Mouse (Mus musculus): ENCODE results near the gene Rc3h1. TPM values are rescaled to one million over a fixed set of nuclear protein-coding genes. Genes with fewer than 3 reads are reported as not detected.

Gene Rc3h1
- polyA plus RNA-seq (2014; fragmentation: Illumina TruSeq; extraction: RNeasy Lipid Tissue Mini Kit (QIAGEN cat#74804); ENCODE audit: low read depth, low replicate concordance): 11.9 TPM

DNA sequence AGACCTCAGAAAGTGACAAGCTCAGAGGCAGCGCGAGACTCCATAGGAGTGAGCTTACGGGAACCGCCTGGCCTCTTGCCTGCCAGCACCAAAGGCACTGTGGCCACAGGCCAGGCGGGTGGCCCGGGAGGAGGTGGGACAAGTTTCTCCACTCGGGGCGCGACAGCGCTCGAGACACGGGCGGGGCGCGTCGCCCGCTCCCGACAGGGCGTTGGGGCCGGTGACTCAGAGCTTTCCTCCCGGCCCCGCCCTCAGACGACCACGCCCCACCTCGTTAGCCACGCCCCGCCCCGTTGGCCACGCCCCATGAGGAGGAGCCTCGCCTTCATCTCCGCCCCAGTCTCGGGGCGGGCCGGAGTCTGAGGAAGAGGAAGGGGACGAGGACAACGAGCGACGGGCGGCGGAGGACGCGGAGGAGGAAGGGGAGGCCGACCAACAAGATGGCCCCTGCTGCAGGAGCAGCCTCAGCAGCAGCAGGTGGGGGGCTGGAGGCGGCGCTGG, at the start of gene Rc3h1:
TSS of gene Rc3h1 (plus strand) at position 362 of the 501 bp plus-strand sequence.

DNA sequence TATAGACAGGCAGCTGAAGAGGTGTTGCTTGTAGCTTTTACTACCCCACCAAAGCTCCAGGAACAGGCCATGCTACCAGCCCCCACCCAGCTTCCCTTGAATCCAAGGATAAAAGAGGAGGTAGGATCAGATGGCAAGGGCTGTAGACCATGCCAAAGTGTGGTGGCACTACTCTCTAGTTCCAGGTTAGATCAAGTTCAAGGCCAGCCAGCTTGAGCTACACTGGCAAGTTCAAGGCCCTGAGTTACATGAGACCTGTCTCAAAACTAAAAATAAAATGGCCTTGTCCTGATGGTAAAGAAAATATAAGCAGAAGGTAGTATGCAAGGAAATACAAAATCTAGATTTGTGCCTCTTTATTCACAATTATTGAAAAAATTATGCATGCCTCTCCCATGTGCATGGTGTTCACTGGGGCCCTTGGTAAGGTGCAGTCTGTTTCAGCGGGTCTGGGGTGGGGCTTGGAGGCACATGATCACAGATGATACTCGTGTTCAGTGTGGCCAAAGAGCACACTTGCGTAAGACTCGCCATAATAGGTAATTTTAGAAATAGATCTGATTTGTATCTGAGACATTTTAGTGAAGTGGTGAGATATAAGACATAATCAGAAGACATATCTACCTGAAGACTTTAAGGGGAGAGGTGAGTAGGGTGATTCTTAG, 72.0 kb downstream of the Rc3h1 start, which contains the start of gene Serpinc1:
TSS of gene Serpinc1 (plus strand) at position 515 of the 665 bp plus-strand sequence.

Other genes with a start within 250 kb of the Rc3h1 start
- 93.2 TPM for gene Rabgap1l, start 113.2 kb upstream of the Rc3h1 start, polyA plus RNA-seq (2014; fragmentation: Illumina TruSeq; extraction: RNeasy Lipid Tissue Mini Kit (QIAGEN cat#74804); ENCODE audit: low read depth, low replicate concordance)
- 1.5 TPM for gene Serpinc1, start 72.2 kb downstream of the Rc3h1 start, polyA plus RNA-seq (2014; fragmentation: Illumina TruSeq; extraction: RNeasy Lipid Tissue Mini Kit (QIAGEN cat#74804); ENCODE audit: low read depth, low replicate concordance)
- gene Zbtb37, start 128.4 kb downstream of the Rc3h1 start, polyA plus RNA-seq (2014; fragmentation: Illumina TruSeq; extraction: RNeasy Lipid Tissue Mini Kit (QIAGEN cat#74804); ENCODE audit: low read depth, low replicate concordance): 4.4 TPM
- 20.3 TPM for gene Dars2, start 164.2 kb downstream of the Rc3h1 start, polyA plus RNA-seq (2014; fragmentation: Illumina TruSeq; extraction: RNeasy Lipid Tissue Mini Kit (QIAGEN cat#74804); ENCODE audit: low read depth, low replicate concordance)
- gene Cenpl, start 164.3 kb downstream of the Rc3h1 start, polyA plus RNA-seq (2014; fragmentation: Illumina TruSeq; extraction: RNeasy Lipid Tissue Mini Kit (QIAGEN cat#74804); ENCODE audit: low read depth, low replicate concordance): 1.5 TPM
- gene Klhl20, start 225.1 kb downstream of the Rc3h1 start, polyA plus RNA-seq (2014; fragmentation: Illumina TruSeq; extraction: RNeasy Lipid Tissue Mini Kit (QIAGEN cat#74804); ENCODE audit: low read depth, low replicate concordance): 11.6 TPM
- gene Ankrd45, start 236.3 kb downstream of the Rc3h1 start, polyA plus RNA-seq (2014; fragmentation: Illumina TruSeq; extraction: RNeasy Lipid Tissue Mini Kit (QIAGEN cat#74804); ENCODE audit: low read depth, low replicate concordance): 1.8 TPM

Measured in heart, adult 10 weeks (tissue).